Mouse (Mus musculus) layer of hippocampus, postnatal 14 days (tissue): ENCODE measurements around the gene Dars. TPM values are rescaled to one million over a fixed set of nuclear protein-coding genes. Genes with fewer than 3 reads are reported as not detected.
A peak's percentile ranks its signal among the peaks of the same experiment; 100 is the strongest.

Experiments used
- DNase-seq, 2 experiments: peaks; one replicate each; pipeline ENCODE4 v3.0.0; 2021 to 2022; ENCODE audit warnings: low spot score in 2 of 2, mixed read lengths in 1 of 2
- total RNA-seq, 2 experiments: library from RNA; stranded (reverse); gene quantifications; 2 replicates each; pipeline ENCODE4 v1.2.3; 2021

The Dars gene
- total RNA-seq, 2 experiments from 2014 or later: 68.9 to 71.2 TPM

GRCm38 (mm10) chr1:128357452-128357851 lies 59.7 kb downstream of the Dars start:
- no peak for DNase-seq

GRCm38 (mm10) chr1:128353092-128353491 lies 64.1 kb downstream of the Dars start:
- DNase-seq: no peak

GRCm38 (mm10) chr1:128344232-128344631 lies 72.9 kb downstream of the Dars start:
- no peak for DNase-seq

- DNase-seq: no peak
These were observed 79.4 kb downstream of the Dars start for GRCm38 (mm10) chr1:128337708-128338320.

- no peak for DNase-seq
These were observed 86.9 kb downstream of the Dars start for GRCm38 (mm10) chr1:128330313-128330712.

GRCm38 (mm10) chr1:128328218-128328617 lies 89.0 kb downstream of the Dars start, which contains the start of gene Lct:
TSS of gene Lct (minus strand) at chr1:128328318.
- no peak for DNase-seq

- DNase-seq: no peak
These were observed 90.0 kb downstream of the Dars start for GRCm38 (mm10) chr1:128327165-128327564.

GRCm38 (mm10) chr1:128324776-128325175 lies 92.4 kb downstream of the Dars start:
- peak; percentile 29 to 73 for DNase-seq

- DNase-seq: no peak
These were observed 94.0 kb downstream of the Dars start for GRCm38 (mm10) chr1:128323026-128323643.

GRCm38 (mm10) chr1:128319266-128319665 lies 97.9 kb downstream of the Dars start:
- peak in 1 of 2 experiments; percentile 33 for DNase-seq

- no peak for DNase-seq
These were observed 102.5 kb downstream of the Dars start for GRCm38 (mm10) chr1:128314665-128315064.

Other genes starting within 250 kb of the Dars start
- 10 to 100 TPM; 58.2 to 59.7 TPM for gene Ubxn4, start 173.4 kb downstream of the Dars start, total RNA-seq
- gene Lct, start 89.0 kb downstream of the Dars start, total RNA-seq: 10 to 100 TPM; 34.9 to 36.6 TPM
- gene Mcm6, start 57.7 kb downstream of the Dars start, total RNA-seq: 10 to 100 TPM; 11.2 to 14.1 TPM
- gene Cxcr4, start 174.9 kb upstream of the Dars start, total RNA-seq: 10 to 100 TPM; 10.2 to 17.0 TPM